Mouse (Mus musculus): ENCODE results near the gene Ifnar1. TPM values are rescaled to one million over a fixed set of nuclear protein-coding genes. Genes with fewer than 3 reads are reported as not detected.

Gene Ifnar1
- total RNA-seq, 2 experiments from 2014 or later = 34.9 to 36.9 TPM

- DNase-seq = no peak
These were observed 56.6 kb downstream of the Ifnar1 start for GRCm38 (mm10) chr16:91541573-91542081.

- DNase-seq = no peak
These were observed 58.6 kb downstream of the Ifnar1 start for GRCm38 (mm10) chr16:91543619-91544018.

DNA sequence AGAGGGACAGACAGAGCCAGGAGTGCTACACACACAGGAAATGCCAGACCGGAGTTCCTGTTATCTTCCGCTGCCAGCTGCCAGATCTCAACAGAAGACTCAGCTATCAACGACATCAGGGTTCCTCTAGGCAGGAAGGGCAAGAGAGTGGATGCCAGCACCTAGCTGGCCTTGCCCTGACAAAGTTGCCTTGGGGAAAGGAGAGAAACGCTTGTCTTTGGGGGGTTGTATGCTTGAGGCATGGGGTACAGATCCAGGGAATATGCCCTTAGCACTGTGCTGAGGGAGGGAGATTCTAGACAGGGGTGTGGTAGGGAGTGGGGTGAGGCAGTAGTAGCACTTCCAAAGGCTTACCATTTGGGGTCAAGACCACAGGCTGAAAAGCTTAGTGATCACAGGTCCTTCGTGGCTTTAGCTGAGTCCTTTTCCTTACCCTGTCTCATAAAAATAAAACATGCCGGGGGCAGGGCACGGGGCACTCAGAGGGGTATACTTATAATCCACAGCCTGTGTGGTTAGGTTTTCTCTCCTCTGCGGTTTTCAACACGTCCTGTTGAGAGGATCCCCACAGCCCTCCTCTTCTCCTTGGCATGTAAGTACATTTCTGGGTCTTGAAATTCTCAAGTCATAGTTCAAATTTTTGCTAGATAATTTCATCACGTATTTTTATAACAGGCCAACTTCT lies 60.7 kb downstream of the Ifnar1 start:
- no peak for DNase-seq

GRCm38 (mm10) chr16:91546391-91546835 lies 61.4 kb downstream of the Ifnar1 start:
- no peak for DNase-seq

GRCm38 (mm10) chr16:91546836-91547741 lies 62.1 kb downstream of the Ifnar1 start, which contains the start of gene Ifngr2:
Gene Ifngr2, plus strand, starts transcription at chr16:91547072.
- peak; percentile 76 for DNase-seq

GRCm38 (mm10) chr16:91547974-91548373 lies 62.9 kb downstream of the Ifnar1 start:
- DNase-seq = no peak

DNA sequence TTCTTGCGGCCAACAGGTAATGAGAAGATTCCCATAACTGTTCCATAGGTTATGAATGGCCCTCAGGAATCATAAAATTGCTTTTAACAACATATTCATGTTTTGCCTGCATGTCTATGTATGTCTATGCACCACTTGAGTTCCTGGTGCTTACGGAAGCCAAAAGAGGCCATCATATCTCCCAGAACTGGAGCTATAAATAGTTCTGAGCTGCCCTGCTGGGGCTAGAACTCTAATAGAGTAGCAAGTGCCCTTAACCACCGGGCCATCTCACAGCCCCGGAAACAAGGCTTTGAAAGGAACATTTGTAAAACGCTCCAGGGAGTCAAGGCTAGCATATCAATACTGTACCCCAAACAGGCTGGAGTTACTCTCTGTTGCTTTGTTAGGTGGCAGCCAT lies 63.5 kb downstream of the Ifnar1 start:
- no peak for DNase-seq

GRCm38 (mm10) chr16:91548996-91549395 lies 64.0 kb downstream of the Ifnar1 start:
- no peak for DNase-seq

DNA sequence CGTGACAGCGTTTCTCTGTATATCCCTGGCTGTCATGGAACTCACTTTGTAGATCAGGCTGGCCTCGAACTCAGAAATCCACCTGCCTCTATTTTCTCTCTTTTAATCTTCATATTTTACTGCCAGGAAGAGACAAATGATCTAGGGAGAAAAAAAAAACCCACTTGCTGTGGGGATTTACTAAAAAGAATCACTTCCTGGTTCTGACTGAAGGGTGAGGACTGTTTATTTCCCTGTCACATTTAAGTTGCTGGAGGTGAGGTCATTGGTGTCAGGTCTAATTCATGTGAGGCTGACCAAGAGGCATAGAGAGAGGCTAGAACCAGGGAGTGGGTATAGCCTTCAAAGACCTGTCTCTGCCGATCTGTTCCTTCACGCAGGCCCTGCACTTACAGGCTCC lies 64.6 kb downstream of the Ifnar1 start:
- no peak for DNase-seq

GRCm38 (mm10) chr16:91551081-91551524 lies 66.1 kb downstream of the Ifnar1 start:
- DNase-seq = no peak

DNA sequence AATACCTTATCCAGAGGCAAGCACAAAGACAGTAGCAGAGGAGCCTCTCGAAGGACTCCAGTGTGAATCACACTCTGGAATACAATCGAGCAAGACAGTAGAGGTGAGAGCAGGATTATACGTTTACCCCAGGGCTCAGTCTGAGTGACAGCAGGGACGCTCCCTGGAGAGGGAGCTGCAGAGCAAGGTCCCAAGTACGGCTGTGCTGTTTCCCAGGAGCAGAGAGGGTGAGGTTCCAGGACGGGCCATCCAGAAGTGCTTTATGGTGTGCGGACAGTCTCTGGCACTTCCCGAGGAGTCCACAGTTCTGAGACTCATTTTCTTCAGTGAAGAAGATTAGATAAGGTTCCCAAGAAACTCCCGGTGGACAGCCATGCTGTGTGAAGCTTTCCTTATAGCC lies 67.0 kb downstream of the Ifnar1 start:
- DNase-seq = no peak

GRCm38 (mm10) chr16:91553625-91554024 lies 68.6 kb downstream of the Ifnar1 start:
- no peak for DNase-seq

- DNase-seq = no peak
These were observed 70.1 kb downstream of the Ifnar1 start for GRCm38 (mm10) chr16:91555017-91555605.

DNA sequence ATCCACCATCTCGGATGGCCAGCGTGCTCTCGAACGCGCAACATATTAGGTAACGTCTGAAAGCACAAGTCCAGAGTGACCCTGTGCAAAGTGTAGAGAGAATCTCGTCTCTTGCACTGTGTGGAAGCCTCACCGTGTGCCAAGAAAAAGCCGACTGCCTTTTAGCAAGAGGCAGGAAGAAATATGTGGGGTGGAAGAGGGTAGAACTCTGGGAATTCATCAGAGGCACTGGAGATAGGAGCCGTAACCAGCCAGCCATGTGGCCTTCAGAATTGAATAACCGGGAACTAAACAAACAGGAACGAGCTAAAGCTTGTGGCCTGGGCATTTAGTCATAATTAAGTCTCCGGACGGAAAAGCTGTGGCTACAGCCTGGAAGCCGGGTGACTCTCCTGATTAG lies 71.6 kb downstream of the Ifnar1 start:
- DNase-seq = no peak

Small RNAs within 50 kb of the gene (microRNA-seq; reads per million reads assigned to microRNA genes)
- 0 reads per million in 2 experiments for gene Mir6367

Other genes with a start within 250 kb of the Ifnar1 start
- under 1 TPM; 0.28 to 0.38 TPM for gene Olig1, start 215.5 kb upstream of the Ifnar1 start, total RNA-seq (2021)
- 10 to 100 TPM; 19.4 to 22.9 TPM for gene Ifnar2, start 112.5 kb upstream of the Ifnar1 start, total RNA-seq (2021)
- not detected for gene Gm21970, start 93.5 kb upstream of the Ifnar1 start, total RNA-seq (2021)
- gene Il10rb, start 79.1 kb upstream of the Ifnar1 start, total RNA-seq (2021) = 10 to 100 TPM; 13.4 to 17.0 TPM
- 10 to 100 TPM; 59.8 to 60.8 TPM for gene Ifngr2, start 61.8 kb downstream of the Ifnar1 start, total RNA-seq (2021)
- gene Tmem50b, start 112.6 kb downstream of the Ifnar1 start, total RNA-seq (2021) = 10 to 100 TPM; 15.2 to 15.9 TPM
- gene Dnajc28, start 133.8 kb downstream of the Ifnar1 start, total RNA-seq (2021) = 1 to 10 TPM; 4.8 to 5.3 TPM
- gene Gart, start 161.7 kb downstream of the Ifnar1 start, total RNA-seq (2021) = 10 to 100 TPM; 54.5 to 58.5 TPM
- 100 to 1,000 TPM; 113 to 153 TPM for gene Son, start 162.3 kb downstream of the Ifnar1 start, total RNA-seq (2021)
- gene Donson, start 203.5 kb downstream of the Ifnar1 start, total RNA-seq (2021) = 1 to 10 TPM; 2.4 to 3.8 TPM
- gene Cryzl1, start 243.7 kb downstream of the Ifnar1 start, total RNA-seq (2021) = 10 to 100 TPM; 15.1 to 19.4 TPM
- 10 to 100 TPM; 60.2 to 81.2 TPM for gene Itsn1, start 244.0 kb downstream of the Ifnar1 start, total RNA-seq (2021)